Mouse (Mus musculus): ENCODE measurements around the gene Zfp119b. TPM values are rescaled to one million over a fixed set of nuclear protein-coding genes. Genes with fewer than 3 reads are reported as not detected.
"Not testable (repeated sequence)": the region's sequence is repeated elsewhere in the genome, so short reads cannot be mapped to it uniquely, and the experiment has no call there.

Zfp119b gene
- total RNA-seq, 2 experiments from 2014 or later = 3.1 to 3.6 TPM

GRCm38 (mm10) chr17:55906669-55907068, 42.6 kb downstream of the Zfp119b start:
- no peak for DNase-seq (ENCODE audit: low spot score)
- intact Hi-C loops (cut with DNase I) = no loop called here

DNA sequence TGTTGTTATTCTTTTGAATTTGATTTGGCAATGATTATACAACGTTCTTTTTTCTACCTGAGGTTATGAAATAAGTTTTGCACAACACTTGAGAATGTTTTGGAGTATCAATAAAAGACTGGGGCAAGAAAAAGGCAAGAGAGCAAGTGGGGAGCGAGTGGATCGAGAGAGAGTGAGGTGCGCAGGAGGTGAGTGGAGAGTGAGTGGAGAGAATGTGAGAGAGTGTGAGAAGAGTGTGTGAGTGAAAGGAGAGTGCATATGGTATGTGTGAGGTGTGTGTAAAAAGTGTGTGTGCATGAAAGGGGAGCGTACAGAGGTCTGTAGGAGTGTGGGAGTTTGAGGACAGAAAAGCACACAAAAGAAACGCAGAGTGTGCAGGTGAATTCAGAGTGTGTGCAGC, 45.2 kb downstream of the Zfp119b start:
- intact Hi-C loops (cut with DNase I) = no loop called here

GRCm38 (mm10) chr17:55903687-55904086, 45.6 kb downstream of the Zfp119b start:
- intact Hi-C loops (cut with DNase I) = no loop called here
- no peak for DNase-seq (ENCODE audit: low spot score)

More for the DNA sequence above, 45.2 kb downstream of the Zfp119b start:
- DNase-seq (ENCODE audit: low spot score) = no peak

- intact Hi-C loops (cut with DNase I) = no loop called here
- DNase-seq (ENCODE audit: low spot score) = no peak
These were observed 46.2 kb downstream of the Zfp119b start for GRCm38 (mm10) chr17:55903087-55903486.

- DNase-seq (ENCODE audit: low spot score); intact Hi-C loops (cut with DNase I): not testable (repeated sequence)
These were observed 56.8 kb downstream of the Zfp119b start for GRCm38 (mm10) chr17:55892406-55892955.

Other genes starting within 250 kb of the Zfp119b start
- gene Pot1b, start 236.9 kb downstream of the Zfp119b start, total RNA-seq (2021) = 1 to 10 TPM; 2.8 to 3.1 TPM
- under 1 TPM; 0.42 to 0.44 TPM for gene Adgre4, start 199.5 kb downstream of the Zfp119b start, total RNA-seq (2021)
- gene Zfp119a, start 70.6 kb downstream of the Zfp119b start, total RNA-seq (2021) = 1 to 10 TPM; 3.6 to 4.1 TPM
- 1 to 10 TPM; 4.3 to 5.3 TPM for gene Zfp959, start 57.4 kb downstream of the Zfp119b start, total RNA-seq (2021)
- gene Ebi3, start 3.1 kb upstream of the Zfp119b start, total RNA-seq (2021) = under 1 TPM; 0.75 to 0.81 TPM
- gene Yju2, start 9.6 kb upstream of the Zfp119b start, total RNA-seq (2021) = 1 to 10 TPM; 9.6 to 9.7 TPM
- under 1 TPM; 0.49 to 0.92 TPM for gene Shd, start 21.0 kb upstream of the Zfp119b start, total RNA-seq (2021)
- gene Fsd1, start 37.0 kb upstream of the Zfp119b start, total RNA-seq (2021) = under 1 TPM in 1 of 2 experiments, not detected in 1; 0.47 TPM
- gene Stap2, start 56.1 kb upstream of the Zfp119b start, total RNA-seq (2021) = 10 to 100 TPM; 14.1 to 14.6 TPM
- 10 to 100 TPM; 50.0 to 59.4 TPM for gene Mpnd, start 56.2 kb upstream of the Zfp119b start, total RNA-seq (2021)
- 10 to 100 TPM; 17.6 to 19.8 TPM for gene Sh3gl1, start 87.1 kb upstream of the Zfp119b start, total RNA-seq (2021)
- 1 to 10 TPM in 1 of 2 experiments, under 1 TPM in 1; 0.95 to 1.2 TPM for gene Chaf1a, start 90.9 kb upstream of the Zfp119b start, total RNA-seq (2021)
- 10 to 100 TPM; 49.7 to 51.5 TPM for gene Ubxn6, start 125.5 kb upstream of the Zfp119b start, total RNA-seq (2021)
- gene Hdgfl2, start 130.1 kb upstream of the Zfp119b start, total RNA-seq (2021) = 10 to 100 TPM; 33.6 to 36.4 TPM
- 100 to 1,000 TPM; 135 to 136 TPM for gene Plin4, start 160.3 kb upstream of the Zfp119b start, total RNA-seq (2021)
- 100 to 1,000 TPM; 143 to 166 TPM for gene Plin5, start 168.1 kb upstream of the Zfp119b start, total RNA-seq (2021)
- 10 to 100 TPM; 53.8 to 55.0 TPM for gene Lrg1, start 172.5 kb upstream of the Zfp119b start, total RNA-seq (2021)
- 1 to 10 TPM; 7.3 to 8.8 TPM for gene Sema6b, start 190.8 kb upstream of the Zfp119b start, total RNA-seq (2021)
- 1 to 10 TPM; 2.2 to 2.5 TPM for gene Tnfaip8l1, start 213.0 kb upstream of the Zfp119b start, total RNA-seq (2021)
- gene Mydgf, start 234.4 kb upstream of the Zfp119b start, total RNA-seq (2021) = 10 to 100 TPM; 30.2 to 33.0 TPM

All from heart, postnatal 25 days (tissue).